Mouse (Mus musculus): Measurements from ENCODE around the gene Tango6. TPM values are rescaled to one million over a fixed set of nuclear protein-coding genes. Genes with fewer than 3 reads are reported as not detected.

Tango6 gene
- total RNA-seq, 2 experiments from 2014 or later: 9.1 to 9.3 TPM

DNA sequence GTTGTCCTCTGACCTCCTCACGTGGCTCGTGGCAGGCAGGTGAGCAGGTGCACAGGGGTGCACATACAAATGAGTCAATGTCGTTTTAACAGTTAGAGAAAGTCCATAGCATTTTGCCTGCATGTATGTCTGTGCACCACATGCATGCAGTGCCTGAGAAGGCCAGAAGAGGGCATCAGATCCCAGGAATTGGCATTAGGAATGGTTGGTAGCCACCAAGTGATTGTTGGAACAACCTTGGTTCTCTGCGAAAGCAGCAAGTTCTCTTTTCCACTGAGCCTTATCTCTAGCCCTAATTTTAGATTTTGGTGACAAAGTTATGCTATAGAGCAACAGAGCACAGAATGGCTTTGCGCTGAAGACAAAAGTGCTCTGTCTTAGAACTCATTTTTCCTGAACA is 16.7 kb downstream of the Tango6 start:
- DNase-seq (ENCODE audit: low spot score in 2 of 2): peak; percentile 30 to 63

DNA sequence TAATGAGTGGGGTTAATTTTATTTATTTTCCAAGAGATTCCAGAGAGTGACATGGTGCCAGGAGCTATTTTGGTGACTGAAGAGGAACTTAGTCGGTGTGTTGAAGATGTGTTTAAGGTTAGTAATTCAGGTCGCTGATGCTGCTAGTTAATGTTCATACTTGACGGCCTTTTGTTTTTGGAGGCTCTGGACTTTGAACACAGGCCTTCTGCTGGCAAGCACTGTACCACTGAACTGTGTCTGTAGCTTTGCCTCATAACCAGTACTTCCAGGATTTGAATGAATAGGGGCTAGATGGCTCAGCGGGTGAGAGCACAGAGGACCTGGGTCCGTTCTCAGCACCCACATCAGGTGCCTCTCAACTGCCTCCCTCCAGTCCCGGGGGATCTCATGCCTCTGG is 17.3 kb downstream of the Tango6 start:
- no peak for DNase-seq (ENCODE audit: low spot score in 2 of 2)

- no peak for DNase-seq (ENCODE audit: low spot score in 2 of 2)
Measured at GRCm38 (mm10) chr8:106701360-106701759, 18.5 kb downstream of the Tango6 start.

- DNase-seq (ENCODE audit: low spot score in 2 of 2): no peak
Measured at GRCm38 (mm10) chr8:106704199-106704900, 21.5 kb downstream of the Tango6 start.

- DNase-seq (ENCODE audit: low spot score in 2 of 2): peak; percentile 21 to 75
Measured at GRCm38 (mm10) chr8:106704901-106705321, 22.0 kb downstream of the Tango6 start.

GRCm38 (mm10) chr8:106706194-106706593 is 23.3 kb downstream of the Tango6 start:
- no peak for DNase-seq (ENCODE audit: low spot score in 2 of 2)

DNA sequence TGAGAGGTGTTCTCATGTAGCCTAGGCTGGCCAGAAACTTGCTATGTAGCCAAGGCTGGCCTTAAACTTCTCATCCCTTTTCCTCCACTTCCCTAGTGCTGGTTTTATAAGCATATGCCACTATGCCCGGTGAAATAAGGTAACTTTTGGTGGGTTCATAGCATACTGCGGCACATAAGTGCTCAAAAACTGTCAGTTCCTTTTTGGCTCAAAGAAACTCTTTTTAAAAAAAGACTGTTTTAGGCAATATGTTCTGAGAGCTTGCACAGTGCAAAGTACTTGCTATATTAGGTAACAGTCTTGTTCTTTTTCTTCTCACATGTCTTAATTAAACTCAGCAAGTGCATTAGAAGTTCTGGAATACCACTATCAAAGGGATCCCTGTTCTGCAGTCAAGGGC is 27.1 kb downstream of the Tango6 start:
- DNase-seq (ENCODE audit: low spot score in 2 of 2): no peak

DNA sequence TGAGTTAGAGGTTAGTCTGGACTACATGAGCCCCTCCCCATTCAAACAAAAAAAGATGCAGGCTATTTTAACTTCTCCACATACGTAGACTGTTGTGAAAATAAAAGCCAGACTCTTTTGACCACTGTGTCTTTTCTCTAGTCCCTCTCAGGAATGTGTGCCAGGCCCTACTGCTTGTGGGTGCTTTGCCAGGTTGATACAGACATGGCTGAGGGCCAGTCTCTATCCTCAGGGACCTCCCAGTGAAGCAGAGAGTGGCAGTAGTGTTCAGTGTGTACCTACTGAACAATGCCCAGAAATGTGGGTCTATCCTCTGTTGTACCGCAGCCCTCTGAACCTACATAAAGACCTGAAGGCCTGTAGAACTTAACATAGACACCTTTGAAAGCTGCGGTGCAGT is 29.6 kb downstream of the Tango6 start:
- no peak for DNase-seq (ENCODE audit: low spot score in 2 of 2)

DNA sequence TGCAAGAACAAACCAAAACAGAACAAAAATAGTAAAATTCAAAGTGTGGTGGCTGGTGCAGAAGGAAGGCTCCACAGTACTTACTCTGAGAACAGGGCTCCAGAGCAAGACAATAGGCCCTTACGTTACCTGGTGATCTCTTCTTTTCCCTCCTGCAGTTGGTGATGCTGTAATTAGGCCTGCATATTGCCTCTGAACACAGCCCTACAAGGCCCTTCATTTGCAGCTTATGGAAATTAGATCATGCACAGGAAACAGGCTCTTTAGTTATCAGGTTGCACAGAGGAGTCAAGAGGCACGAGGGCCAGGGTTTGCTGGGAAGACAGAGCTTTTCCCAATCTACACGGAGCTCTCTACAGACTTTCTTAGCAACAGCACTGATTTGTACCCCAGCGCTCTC is 31.4 kb downstream of the Tango6 start:
- DNase-seq (ENCODE audit: low spot score in 2 of 2): no peak

DNA sequence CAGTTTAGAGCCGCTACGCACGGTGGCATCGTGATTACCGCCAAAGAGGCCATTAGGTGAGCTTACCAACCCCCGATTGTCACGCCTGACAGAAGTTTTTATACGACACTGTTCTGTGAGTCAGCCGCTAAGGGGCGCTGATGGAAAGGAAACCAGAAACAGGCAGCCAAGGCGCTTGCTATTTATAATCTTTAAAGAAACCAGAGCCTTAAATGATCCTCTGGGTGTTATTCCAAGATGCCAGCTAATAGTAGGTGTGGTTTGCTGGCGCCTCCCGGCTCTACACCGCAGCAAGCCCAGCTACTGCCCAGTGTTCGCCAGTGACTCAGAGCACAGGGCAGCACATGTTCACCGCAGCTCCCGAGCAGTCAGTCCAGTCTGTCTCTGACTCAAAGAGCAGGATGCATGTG is 35.2 kb downstream of the Tango6 start:
- DNase-seq (ENCODE audit: low spot score in 2 of 2): peak; percentile 48 to 80

DNA sequence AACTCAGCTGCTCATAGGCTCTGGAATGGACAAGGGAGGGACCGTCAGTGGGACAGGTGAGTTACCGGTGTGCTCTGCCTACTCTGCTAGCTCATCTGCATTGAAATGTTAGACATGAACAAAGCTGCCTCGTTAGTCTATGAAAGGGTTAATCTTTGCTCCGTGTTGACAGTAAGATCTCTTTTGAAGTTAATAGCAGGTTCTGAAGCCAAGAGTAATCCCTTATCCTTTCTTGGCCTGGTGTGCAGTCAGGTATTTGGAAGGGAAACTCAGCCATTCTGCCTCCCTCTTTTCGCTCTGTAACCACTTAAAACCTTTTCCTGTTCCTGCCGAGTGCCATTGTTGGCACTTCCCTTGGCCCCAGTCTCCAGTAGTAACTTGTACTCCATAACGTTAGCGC is 38.1 kb downstream of the Tango6 start:
- DNase-seq (ENCODE audit: low spot score in 2 of 2): no peak

GRCm38 (mm10) chr8:106722453-106722852 is 39.6 kb downstream of the Tango6 start:
- DNase-seq (ENCODE audit: low spot score in 2 of 2): no peak

GRCm38 (mm10) chr8:106723921-106724320 is 41.1 kb downstream of the Tango6 start:
- DNase-seq (ENCODE audit: low spot score in 2 of 2): no peak

DNA sequence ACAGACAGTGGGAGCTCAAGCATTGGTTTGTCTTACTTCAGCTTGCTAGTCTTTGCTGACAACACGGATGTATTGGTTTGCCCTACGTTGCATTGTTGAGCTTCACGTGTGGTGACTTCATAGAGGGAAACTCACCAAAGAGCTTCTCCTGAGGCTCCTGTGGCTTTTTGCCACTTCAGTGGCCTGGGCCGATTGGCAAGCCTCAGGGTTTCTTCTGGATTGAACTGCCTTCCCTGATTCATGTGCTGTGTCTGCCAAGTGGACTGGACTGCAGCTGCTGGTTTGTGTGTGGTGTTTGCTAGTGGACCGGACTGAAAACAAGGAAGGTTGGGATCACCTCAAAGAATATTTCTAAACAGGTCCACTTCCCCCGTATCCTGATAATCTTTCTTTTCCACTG is 43.7 kb downstream of the Tango6 start:
- no peak for DNase-seq (ENCODE audit: low spot score in 2 of 2)

DNA sequence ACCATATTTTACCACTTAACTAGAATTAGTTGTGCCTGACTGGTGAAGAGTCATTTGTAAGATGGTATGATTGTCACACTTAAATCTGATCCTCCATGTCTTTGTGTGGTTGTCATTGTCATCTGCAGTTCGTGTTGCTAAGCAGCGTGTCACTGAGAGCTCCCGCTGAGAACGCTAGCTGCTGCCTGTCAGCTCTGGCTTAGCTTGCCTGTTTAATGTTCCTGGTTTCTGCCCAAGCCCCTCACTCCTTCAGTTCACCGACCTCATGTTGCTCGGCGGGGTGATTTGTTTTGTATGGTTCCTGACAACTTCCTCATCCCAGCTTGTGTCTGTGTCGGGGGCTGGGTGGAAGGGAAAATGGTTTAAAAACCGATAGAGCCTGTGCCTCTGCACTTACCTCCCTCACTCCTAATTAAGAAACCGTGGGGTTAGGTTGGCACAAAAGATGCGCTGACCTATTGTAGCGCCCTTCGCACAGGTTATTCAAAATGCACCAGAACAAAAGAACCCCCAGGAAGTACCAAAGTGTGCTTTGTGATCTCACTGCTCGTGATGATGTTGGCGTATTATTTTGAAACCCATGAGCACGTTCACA is 44.5 kb downstream of the Tango6 start:
- no peak for DNase-seq (ENCODE audit: low spot score in 2 of 2)

DNA sequence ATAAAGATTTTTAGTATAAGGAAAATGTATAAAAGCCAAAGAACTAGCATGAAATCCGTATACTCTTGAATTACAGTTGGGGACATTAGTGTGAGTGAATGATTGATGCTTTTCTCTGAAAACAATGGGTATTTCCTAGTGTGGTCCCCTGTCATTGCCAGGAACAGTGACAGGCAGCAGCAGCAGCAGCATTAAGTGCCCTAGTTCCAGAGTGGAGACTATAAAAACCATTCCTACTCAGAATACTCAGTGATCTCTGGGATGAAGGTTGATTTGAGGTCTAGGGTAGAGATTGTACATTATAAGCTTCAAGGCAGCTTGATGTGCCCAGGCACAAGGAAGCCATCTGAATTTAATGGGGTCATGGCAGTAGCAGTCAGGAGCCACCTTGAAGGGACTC is 45.0 kb downstream of the Tango6 start:
- no peak for DNase-seq (ENCODE audit: low spot score in 2 of 2)

- DNase-seq (ENCODE audit: low spot score in 2 of 2): no peak
Measured at GRCm38 (mm10) chr8:106732921-106733320, 50.1 kb downstream of the Tango6 start.

DNA sequence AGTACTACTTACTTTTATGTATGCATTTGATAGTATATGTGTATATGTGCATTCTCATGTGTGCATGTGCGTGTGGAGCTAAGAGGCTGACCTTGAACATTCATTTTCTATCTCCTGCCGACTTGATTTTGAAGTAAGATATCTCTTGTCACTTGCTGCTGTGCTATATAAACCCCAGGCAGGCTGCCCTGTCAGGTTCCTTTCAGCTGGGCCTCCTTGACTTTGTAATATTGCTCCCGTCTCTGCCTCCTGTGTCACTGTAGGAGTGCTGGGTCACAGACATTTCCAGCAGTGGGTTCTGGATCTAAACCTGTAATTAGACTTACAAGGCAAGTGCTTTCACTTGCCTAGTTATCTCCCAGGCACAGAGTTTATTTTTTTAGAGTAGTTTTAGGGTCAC is 50.8 kb downstream of the Tango6 start:
- DNase-seq (ENCODE audit: low spot score in 2 of 2): no peak

DNA sequence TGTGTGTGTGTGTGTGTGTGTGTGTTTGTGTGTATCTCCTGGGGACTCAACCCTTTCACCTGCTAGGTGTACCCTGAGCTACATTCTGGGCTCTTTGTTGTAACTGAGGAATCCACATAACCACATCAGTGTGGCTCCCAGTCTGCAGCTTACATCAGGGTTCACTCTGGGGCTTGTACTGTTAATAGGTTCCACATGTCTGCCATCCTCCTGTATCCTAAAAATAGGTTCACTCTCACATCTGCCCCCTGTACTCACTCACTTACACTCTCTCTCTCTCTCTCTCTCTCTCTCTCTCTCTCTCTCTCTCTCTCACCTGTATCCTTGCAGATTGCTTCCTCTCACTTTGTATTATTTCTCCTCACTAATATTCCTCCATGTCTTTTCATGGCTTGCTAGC is 51.4 kb downstream of the Tango6 start:
- no peak for DNase-seq (ENCODE audit: low spot score in 2 of 2)

DNA sequence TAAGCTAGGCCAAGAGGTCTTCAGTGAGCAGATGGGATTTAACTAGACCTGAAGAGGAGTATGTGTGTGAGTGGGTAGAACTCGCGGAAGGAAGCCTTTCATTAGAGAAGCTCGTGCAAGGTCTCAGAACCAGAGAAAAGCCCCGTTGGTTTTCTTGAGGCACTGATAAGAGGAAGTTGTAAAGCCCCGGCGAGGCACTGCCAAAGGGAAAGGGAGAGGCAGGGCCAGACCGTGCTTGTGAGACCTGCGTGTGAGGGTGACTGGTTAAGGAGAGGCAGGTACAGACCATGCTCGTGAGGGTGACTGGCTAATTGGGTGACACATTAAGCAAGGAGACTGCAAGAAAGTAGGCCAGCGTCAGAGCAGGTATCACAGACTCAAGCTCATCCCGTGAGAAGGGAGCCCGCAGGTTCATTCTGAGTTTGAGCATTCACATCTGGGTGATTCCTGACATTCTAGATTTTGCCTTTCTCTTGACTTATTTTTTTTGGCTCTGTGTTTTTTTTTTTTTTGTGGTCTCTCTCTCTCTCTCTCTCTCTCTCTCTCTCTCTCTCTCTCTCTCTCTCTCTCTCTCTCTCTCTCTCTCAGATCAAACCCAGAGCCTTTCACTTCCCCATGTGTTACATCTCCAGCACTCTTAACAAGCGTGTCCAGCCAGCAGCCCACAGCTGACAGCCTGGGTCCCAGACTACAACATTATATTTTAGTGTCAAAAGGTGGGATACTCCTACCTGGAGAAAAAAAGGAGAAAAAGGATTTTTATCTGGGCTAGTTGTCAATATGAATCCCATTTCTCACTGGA is 54.2 kb downstream of the Tango6 start:
- DNase-seq (ENCODE audit: low spot score in 2 of 2): no peak

- no peak for DNase-seq (ENCODE audit: low spot score in 2 of 2)
Measured at GRCm38 (mm10) chr8:106737846-106738245, 55.0 kb downstream of the Tango6 start.

DNA sequence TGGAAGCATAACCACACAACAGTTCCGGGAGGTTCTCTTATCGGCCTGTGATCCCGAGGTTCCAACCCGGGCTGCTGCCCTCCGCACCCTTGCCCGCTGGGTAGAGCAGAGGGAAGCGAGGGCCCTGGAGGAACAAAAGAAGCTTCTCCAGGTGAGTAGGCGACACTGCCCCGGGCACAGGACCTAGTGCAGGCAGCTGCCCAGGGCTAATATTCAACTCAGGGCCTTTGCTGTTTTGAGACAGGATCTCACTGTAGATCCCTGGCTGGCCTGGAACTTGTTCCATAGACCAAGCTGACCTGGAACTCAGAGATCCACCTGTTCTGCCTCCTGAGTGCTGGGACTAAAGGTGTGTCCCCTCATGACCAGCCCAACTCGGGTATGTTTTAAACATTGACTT is 59.5 kb downstream of the Tango6 start:
- DNase-seq (ENCODE audit: low spot score in 2 of 2): no peak
